Mouse (Mus musculus): ENCODE data around the gene Cdc42bpg. TPM values are rescaled to one million over a fixed set of nuclear protein-coding genes. Genes with fewer than 3 reads are reported as not detected.

Cdc42bpg gene
- polyA plus RNA-seq, 2 experiments: 2.0 to 15.2 TPM

GRCm38 (mm10) chr19:6276426-6277421 is 29.5 kb upstream of the Cdc42bpg start, which contains the start of gene Ehd1:
Gene Ehd1, plus strand, starts transcription at chr19:6276725.
- ATAC-seq (ENCODE audit: low FRiP score, low read depth) (peak; percentile 95), DNase-seq (ENCODE audit: low spot score) (peak; percentile 99)
- Histone ChIP-seq H3K4me1 (ENCODE audit: control insufficient read depth, insufficient read depth, low read length) (peaks cover 22% of the 10 kb centered on the region), H3K4me3 (replicated peaks; ENCODE audit: low read length) (peak within 1 kb of the TSS; percentile 91), H3K36me3 (ENCODE audit: control insufficient read depth, insufficient read depth, low read length) (peaks cover 23% of the 10 kb centered on the region), H3K4me2 (replicated peaks; ENCODE audit: low read depth, low read length, severe bottlenecking) (peak within 1 kb of the TSS; percentile 78), H3K27me3 (ENCODE audit: control insufficient read depth, insufficient read depth, low read length) (no peaks in the 10 kb centered on the region), H3K9ac (ENCODE audit: low read depth, low read length, severe bottlenecking) (peak within 1 kb of the TSS; percentile 80), H3K9me3 (ENCODE audit: control insufficient read depth, low read length) (no peaks in the 10 kb centered on the region), H3K27ac (replicated peaks; ENCODE audit: low read depth, low read length) (peak within 1 kb of the TSS; percentile 67)
- under 1% methylated on average over 74 of the region's 106 CpGs for WGBS
- peak; percentile 67; the same call in 1 of the 2 replicates for TF ChIP-seq POLR2A (IDR thresholded peaks at IDR 0.05; ENCODE audit: borderline replicate concordance, extremely low read depth, insufficient read depth, insufficient read length)

GRCm38 (mm10) chr19:6277661-6278438 is 28.4 kb upstream of the Cdc42bpg start:
- Histone ChIP-seq H3K36me3 (ENCODE audit: control insufficient read depth, insufficient read depth, low read length) (peaks cover 35% of the 10 kb centered on the region), H3K4me1 (ENCODE audit: control insufficient read depth, insufficient read depth, low read length) (peaks cover 22% of the 10 kb centered on the region), H3K9me3 (ENCODE audit: control insufficient read depth, low read length) (no peaks in the 10 kb centered on the region), H3K4me3 (replicated peaks; ENCODE audit: low read length) (peak overlapping the region; percentile 91), H3K9ac (ENCODE audit: low read depth, low read length, severe bottlenecking) (peak overlapping the region; percentile 80), H3K4me2 (replicated peaks; ENCODE audit: low read depth, low read length, severe bottlenecking) (peak overlapping the region; percentile 78), H3K27ac (replicated peaks; ENCODE audit: low read depth, low read length) (no peak overlapping the region; the same call in 1 of the 2 replicates), H3K27me3 (ENCODE audit: control insufficient read depth, insufficient read depth, low read length) (no peaks in the 10 kb centered on the region)
- WGBS: 5% methylated on average over 10 of the region's 10 CpGs
- ATAC-seq (ENCODE audit: low FRiP score, low read depth) (no peak), DNase-seq (ENCODE audit: low spot score) (peak; percentile 77)
- TF ChIP-seq POLR2A (IDR thresholded peaks at IDR 0.05; ENCODE audit: borderline replicate concordance, extremely low read depth, insufficient read depth, insufficient read length): no peak

GRCm38 (mm10) chr19:6278439-6279073 is 27.7 kb upstream of the Cdc42bpg start:
- ATAC-seq (ENCODE audit: low FRiP score, low read depth): no peak
- H3K27me3 ChIP-seq (ENCODE audit: control insufficient read depth, insufficient read depth, low read length): no peaks in the 10 kb centered on the region
- H3K4me1 ChIP-seq (ENCODE audit: control insufficient read depth, insufficient read depth, low read length): peaks cover 22% of the 10 kb centered on the region
- peak overlapping the region; percentile 78 for H3K4me2 ChIP-seq (replicated peaks; ENCODE audit: low read depth, low read length, severe bottlenecking)
- peak overlapping the region; percentile 91 for H3K4me3 ChIP-seq (replicated peaks; ENCODE audit: low read length)
- H3K27ac ChIP-seq (replicated peaks; ENCODE audit: low read depth, low read length): peak overlapping the region; percentile 50; the same call in 1 of the 2 replicates
- TF ChIP-seq POLR2A (IDR thresholded peaks at IDR 0.05; ENCODE audit: borderline replicate concordance, extremely low read depth, insufficient read depth, insufficient read length): no peak
- 24% methylated on average over 6 of the region's 6 CpGs for WGBS
- no peak for DNase-seq (ENCODE audit: low spot score)
- H3K36me3 ChIP-seq (ENCODE audit: control insufficient read depth, insufficient read depth, low read length): peaks cover 42% of the 10 kb centered on the region
- no peaks in the 10 kb centered on the region for H3K9me3 ChIP-seq (ENCODE audit: control insufficient read depth, low read length)
- peak overlapping the region; percentile 80 for H3K9ac ChIP-seq (ENCODE audit: low read depth, low read length, severe bottlenecking)

GRCm38 (mm10) chr19:6279481-6280144 is 26.6 kb upstream of the Cdc42bpg start:
- DNase-seq (ENCODE audit: low spot score) (no peak), ATAC-seq (ENCODE audit: low FRiP score, low read depth) (no peak)
- peaks cover 51% of the 10 kb centered on the region for H3K36me3 ChIP-seq (ENCODE audit: control insufficient read depth, insufficient read depth, low read length)
- H3K4me3 ChIP-seq (replicated peaks; ENCODE audit: low read length): no peak overlapping the region
- peaks cover 22% of the 10 kb centered on the region for H3K4me1 ChIP-seq (ENCODE audit: control insufficient read depth, insufficient read depth, low read length)
- H3K9me3 ChIP-seq (ENCODE audit: control insufficient read depth, low read length): no peaks in the 10 kb centered on the region
- H3K27ac ChIP-seq (replicated peaks; ENCODE audit: low read depth, low read length): 0 out of 2 replicates have a peak overlapping the region, but pooled peaks have one; percentile 3
- no peaks in the 10 kb centered on the region for H3K27me3 ChIP-seq (ENCODE audit: control insufficient read depth, insufficient read depth, low read length)
- no peak for TF ChIP-seq POLR2A (IDR thresholded peaks at IDR 0.05; ENCODE audit: borderline replicate concordance, extremely low read depth, insufficient read depth, insufficient read length)
- 88% methylated on average over 6 of the region's 6 CpGs for WGBS
- peak overlapping the region; percentile 78; the same call in 1 of the 2 replicates for H3K4me2 ChIP-seq (replicated peaks; ENCODE audit: low read depth, low read length, severe bottlenecking)
- 0 out of 2 replicates have a peak overlapping the region, but pooled peaks have one; percentile 8 for H3K9ac ChIP-seq (ENCODE audit: low read depth, low read length, severe bottlenecking)
